Mouse (Mus musculus): Measurements from ENCODE around the gene Enoph1. TPM values are rescaled to one million over a fixed set of nuclear protein-coding genes. Genes with fewer than 3 reads are reported as not detected.

Gene Enoph1
- total and polyA plus RNA-seq, 3 experiments: 50.4 to 67.3 (median 52.4) TPM

- dilution Hi-C loops (cut with MboI; ENCODE audit: extremely low pct_ligation_motif_present, extremely low pct_unique_long_range_greater_than_20kb, low sequenced_read_pairs) (no loop called here), in situ Hi-C loops (cut with MboI; ENCODE audit: low pct_ligation_motif_present, low pct_unique_long_range_greater_than_20kb, low sequenced_read_pairs) (no loop called here)
- Histone ChIP-seq H3K4me3 (replicated peaks in 1 of 3; ENCODE audit: low read depth in 2 of 3, low read length in 2 of 3, poor library complexity in 1 of 3) (no peak overlapping the region), H3K79me2 (replicated peaks; ENCODE audit: control insufficient read depth, extremely low read depth, insufficient read depth, poor library complexity, severe bottlenecking) (peaks cover 10% of the 10 kb centered on the region; the same call in 1 of the 2 replicates), H3K27ac (ENCODE audit: insufficient read depth, low read depth) (no peak overlapping the region), H3K36me3 (replicated peaks in 1 of 2; ENCODE audit: control insufficient read depth in 1 of 2, insufficient read depth in 1 of 2, low read length in 1 of 2) (peaks cover 7 to 68% of the 10 kb centered on the region in 2 experiments), H3K9me3 (replicated peaks; ENCODE audit: low read length) (no peaks in the 10 kb centered on the region), H3K27me3 (replicated peaks) (no peaks in the 10 kb centered on the region), H3K9ac (ENCODE audit: insufficient read depth, low read depth) (no peak overlapping the region), H3K4me2 (ENCODE audit: insufficient read depth, low read depth, poor library complexity, severe bottlenecking) (no peak overlapping the region), H3K4me1 (ENCODE audit: control insufficient read depth in 1 of 2, insufficient read depth in 2 of 2) (peaks cover 0 to 18% of the 10 kb centered on the region in 2 experiments; a peak in 2 of 4 replicates)
- TF ChIP-seq ZNF384 (IDR thresholded peaks at IDR 0.05; ENCODE audit: low read depth, low read length) (no peak), JUND (conservative IDR thresholded peaks at IDR 0.05; ENCODE audit: low read depth, low read length) (no peak), RAD21 (IDR thresholded peaks at IDR 0.05; ENCODE audit: low read depth, low read length) (no peak), NELFE (IDR thresholded peaks at IDR 0.05; ENCODE audit: low read depth, low read length) (no peak), CHD2 (IDR thresholded peaks at IDR 0.05; ENCODE audit: low read length) (no peak), KAT2A (IDR thresholded peaks at IDR 0.05; ENCODE audit: insufficient replicate concordance, low read length) (no peak), TCF12 (IDR thresholded peaks at IDR 0.05; ENCODE audit: low read depth, low read length) (no peak), ZMIZ1 (IDR thresholded peaks at IDR 0.05; ENCODE audit: low read depth, low read length) (no peak), JUN (IDR thresholded peaks at IDR 0.05; ENCODE audit: insufficient read depth, low read depth, low read length) (no peak), POLR2A (IDR thresholded peaks at IDR 0.05; ENCODE audit: low read depth, low read length) (no peak), SMC3 (IDR thresholded peaks at IDR 0.05; ENCODE audit: low read depth, low read length) (no peak), POLR2AphosphoS2 (IDR thresholded peaks at IDR 0.05; ENCODE audit: low read depth, low read length) (no peak), RCOR1 (conservative IDR thresholded peaks at IDR 0.05; ENCODE audit: low read depth, low read length) (no peak), MYC (IDR thresholded peaks at IDR 0.05; ENCODE audit: low read depth, low read length) (no peak), MEF2A (IDR thresholded peaks at IDR 0.05; ENCODE audit: borderline replicate concordance, low read depth, low read length) (no peak)
- DNase-seq (ENCODE audit: extremely low read depth): no peak
Observed at GRCm38 (mm10) chr5:100054807-100055547, 15.2 kb downstream of the Enoph1 start.

- peaks cover 12 to 68% of the 10 kb centered on the region in 2 experiments for H3K36me3 ChIP-seq (replicated peaks in 1 of 2; ENCODE audit: control insufficient read depth in 1 of 2, insufficient read depth in 1 of 2, low read length in 1 of 2)
- in situ Hi-C loops (cut with MboI; ENCODE audit: low pct_ligation_motif_present, low pct_unique_long_range_greater_than_20kb, low sequenced_read_pairs) (no loop called here), dilution Hi-C loops (cut with MboI; ENCODE audit: extremely low pct_ligation_motif_present, extremely low pct_unique_long_range_greater_than_20kb, low sequenced_read_pairs) (no loop called here)
- no peak overlapping the region for H3K27ac ChIP-seq (ENCODE audit: insufficient read depth, low read depth)
- TF ChIP-seq POLR2AphosphoS2 (IDR thresholded peaks at IDR 0.05; ENCODE audit: low read depth, low read length): no peak
- no peak for TF ChIP-seq MAZ (IDR thresholded peaks at IDR 0.05; ENCODE audit: low read depth, low read length)
- no peak for TF ChIP-seq MXI1 (IDR thresholded peaks at IDR 0.05; ENCODE audit: low read depth, low read length)
- TF ChIP-seq USF1 (IDR thresholded peaks at IDR 0.05; ENCODE audit: low read depth, low read length): no peak
- no peak for TF ChIP-seq SIN3A (IDR thresholded peaks at IDR 0.05; ENCODE audit: low read length)
- TF ChIP-seq CHD1 (IDR thresholded peaks at IDR 0.05; ENCODE audit: low read depth, low read length): no peak
- no peak for TF ChIP-seq MEF2A (IDR thresholded peaks at IDR 0.05; ENCODE audit: borderline replicate concordance, low read depth, low read length)
- TF ChIP-seq HCFC1 (IDR thresholded peaks at IDR 0.05; ENCODE audit: low read depth, low read length): no peak
- TF ChIP-seq GABPA (IDR thresholded peaks at IDR 0.05; ENCODE audit: insufficient replicate concordance, low read depth, low read length): no peak
- no peak for TF ChIP-seq TCF12 (IDR thresholded peaks at IDR 0.05; ENCODE audit: low read depth, low read length)
- no peak for TF ChIP-seq NRF1 (IDR thresholded peaks at IDR 0.05; ENCODE audit: low read depth, low read length)
- no peak for TF ChIP-seq RCOR1 (conservative IDR thresholded peaks at IDR 0.05; ENCODE audit: low read depth, low read length)
- TF ChIP-seq MAX (IDR thresholded peaks at IDR 0.05; ENCODE audit: low read length): no peak
- TF ChIP-seq CTCF (conservative IDR thresholded peaks at IDR 0.05 in 1 of 2, IDR thresholded peaks at IDR 0.05 in 1 of 2; ENCODE audit: low read depth in 2 of 2, low read length in 2 of 2): no peak
- TF ChIP-seq NELFE (IDR thresholded peaks at IDR 0.05; ENCODE audit: low read depth, low read length): no peak
- TF ChIP-seq TBP (conservative IDR thresholded peaks at IDR 0.05; ENCODE audit: low read depth, low read length): no peak
- no peak for TF ChIP-seq UBTF (IDR thresholded peaks at IDR 0.05; ENCODE audit: low read depth, low read length)
- TF ChIP-seq SMC3 (IDR thresholded peaks at IDR 0.05; ENCODE audit: low read depth, low read length): no peak
- TF ChIP-seq ELF1 (IDR thresholded peaks at IDR 0.05; ENCODE audit: low read depth, low read length): no peak
- TF ChIP-seq E2F4 (IDR thresholded peaks at IDR 0.05; ENCODE audit: insufficient replicate concordance, low read depth, low read length): no peak
- no peak overlapping the region for H3K4me2 ChIP-seq (ENCODE audit: insufficient read depth, low read depth, poor library complexity, severe bottlenecking)
- DNase-seq (ENCODE audit: extremely low read depth): no peak
- peaks cover 0 to 18% of the 10 kb centered on the region in 2 experiments; a peak in 2 of 4 replicates for H3K4me1 ChIP-seq (ENCODE audit: control insufficient read depth in 1 of 2, insufficient read depth in 2 of 2)
- peaks cover 10% of the 10 kb centered on the region; the same call in 1 of the 2 replicates for H3K79me2 ChIP-seq (replicated peaks; ENCODE audit: control insufficient read depth, extremely low read depth, insufficient read depth, poor library complexity, severe bottlenecking)
- no peak overlapping the region for H3K4me3 ChIP-seq (replicated peaks in 1 of 3; ENCODE audit: low read depth in 2 of 3, low read length in 2 of 3, poor library complexity in 1 of 3)
- H3K9ac ChIP-seq (ENCODE audit: insufficient read depth, low read depth): no peak overlapping the region
- H3K27me3 ChIP-seq (replicated peaks): no peaks in the 10 kb centered on the region
- no peaks in the 10 kb centered on the region for H3K9me3 ChIP-seq (replicated peaks; ENCODE audit: low read length)
Observed at GRCm38 (mm10) chr5:100055866-100056369, 16.1 kb downstream of the Enoph1 start.

Data from CH12.LX (cell line).